Mouse (Mus musculus) limb, embryonic 14.5 days (tissue): ENCODE measurements around the gene Nat9. TPM values are rescaled to one million over a fixed set of nuclear protein-coding genes. Genes with fewer than 3 reads are reported as not detected.

ENCODE experiments used
- ATAC-seq: fragments of 200-750 bp; cut with Nextera tagmentation; 2 replicates; pipeline ENCODE4 v1.8.0; 2017; ENCODE audit warnings: low read depth, moderate number of reproducible peaks, moderate TSS enrichment; ENCODE audit not compliant: low FRiP score
- DNase-seq: peaks from one replicate; pipeline ENCODE4 v3.0.0-alpha.2; 2015; ENCODE audit warnings: low spot score
- H3K27ac ChIP-seq: fragments of 300-500 bp; sonication (generic); replicated peaks from 2 replicates; pipeline ENCODE4 v1.5.1; 2014; ENCODE audit warnings: low read depth, mild to moderate bottlenecking, low read length, moderate library complexity, mixed read lengths
- H3K27me3 ChIP-seq: fragments of 300-500 bp; sonication (generic); 2 replicates; pipeline ENCODE4 v1.6.1; 2014; ENCODE audit warnings: low read length, mixed read lengths; ENCODE audit not compliant: control insufficient read depth, insufficient read depth
- H3K36me3 ChIP-seq: fragments of 300-500 bp; sonication (generic); 2 replicates; pipeline ENCODE4 v1.6.1; 2014; ENCODE audit warnings: mild to moderate bottlenecking, low read length, moderate library complexity, mixed read lengths; ENCODE audit not compliant: control insufficient read depth, insufficient read depth
- H3K4me1 ChIP-seq: fragments of 300-500 bp; sonication (generic); 2 replicates; pipeline ENCODE4 v1.6.1; 2014; ENCODE audit warnings: antibody characterized with exemption, low read length, mixed read lengths; ENCODE audit not compliant: control insufficient read depth, insufficient read depth
- H3K4me2 ChIP-seq: fragments of 300-500 bp; sonication (generic); replicated peaks from 2 replicates; pipeline ENCODE4 v1.6.1; 2014; ENCODE audit warnings: low read depth, mild to moderate bottlenecking, low read length, moderate library complexity; ENCODE audit not compliant: severe bottlenecking
- H3K4me3 ChIP-seq: fragments of 300-500 bp; sonication (generic); replicated peaks from 2 replicates; pipeline ENCODE4 v1.5.1; 2014; ENCODE audit warnings: low read length
- H3K9ac ChIP-seq: fragments of 300-500 bp; sonication (generic); 2 replicates; pipeline ENCODE4 v1.6.1; 2014; ENCODE audit warnings: mild to moderate bottlenecking, low read depth, low read length, moderate library complexity; ENCODE audit not compliant: severe bottlenecking
- H3K9me3 ChIP-seq: fragments of 300-500 bp; sonication (generic); 2 replicates; pipeline ENCODE4 v1.6.1; 2016; ENCODE audit warnings: low read length; ENCODE audit not compliant: control insufficient read depth
- POLR2A ChIP-seq: fragments of 200-500 bp; IDR thresholded peaks from 2 replicates; pipeline ENCODE4 v1.8.0; 2012; ENCODE audit warnings: inconsistent platforms, mild to moderate bottlenecking, moderate library complexity, borderline replicate concordance; ENCODE audit not compliant: insufficient read depth, insufficient read length; ENCODE audit errors: extremely low read depth
- WGBS: fragments of 180-500 bp; shearing (Covaris S2); extraction: QIAGEN DNeasy Blood & Tissue Kit; methylation state at CpG from one replicate; pipeline ENCODE4 v1.1.7; 2014; 5-methylcytosine and 5-hydroxymethylcytosine counted together
- polyA plus RNA-seq, 2 experiments: library from polyadenylated mRNA; depleted of rRNA in 1 of 2; stranded (reverse) in 1 of 2; unstranded in 1 of 2; fragments of >200 nt; fragmentation: Nextera tagmentation in 1 of 2; extraction: Ambion mirVana in 1 of 2; gene quantifications; 2 replicates each; pipeline versions ENCODE4 v1.2.1 to v1.2.3; 2012 to 2014

Nat9 gene
- polyA plus RNA-seq, 2 experiments: 20.0 to 32.1 TPM

GRCm38 (mm10) chr11:115202756-115203155 is 15.1 kb upstream of the Nat9 start:
- peaks cover 38% of the 10 kb centered on the region for H3K36me3 ChIP-seq
- DNase-seq: no peak
- H3K9ac ChIP-seq: no peak overlapping the region
- H3K9me3 ChIP-seq: no peaks in the 10 kb centered on the region
- H3K4me1 ChIP-seq: no peaks in the 10 kb centered on the region
- no peaks in the 10 kb centered on the region for H3K27me3 ChIP-seq
- H3K4me2 ChIP-seq: no peak overlapping the region
- 0 out of 2 replicates have a peak, but pooled peaks have one; percentile 12 for ATAC-seq
- no peak for TF ChIP-seq POLR2A
- no peak overlapping the region for H3K4me3 ChIP-seq
- WGBS: 89% methylated on average over 9 of the region's 9 CpGs
- H3K27ac ChIP-seq: no peak overlapping the region

GRCm38 (mm10) chr11:115202316-115202715 is 14.7 kb upstream of the Nat9 start:
- TF ChIP-seq POLR2A: no peak
- Histone ChIP-seq H3K4me1 (no peaks in the 10 kb centered on the region), H3K4me3 (no peak overlapping the region), H3K27me3 (no peaks in the 10 kb centered on the region), H3K9ac (no peak overlapping the region), H3K4me2 (no peak overlapping the region), H3K27ac (no peak overlapping the region), H3K36me3 (peaks cover 39% of the 10 kb centered on the region), H3K9me3 (no peaks in the 10 kb centered on the region)
- peak; percentile 83 for ATAC-seq
- WGBS: 16% methylated on average over 12 of the region's 12 CpGs
- peak; percentile 73 for DNase-seq

- Histone ChIP-seq H3K4me2 (no peak overlapping the region), H3K27ac (no peak overlapping the region), H3K27me3 (no peaks in the 10 kb centered on the region), H3K36me3 (peaks cover 25% of the 10 kb centered on the region), H3K9ac (no peak overlapping the region), H3K4me3 (no peak overlapping the region), H3K9me3 (no peaks in the 10 kb centered on the region), H3K4me1 (no peaks in the 10 kb centered on the region)
- no peak for DNase-seq
- ATAC-seq: no peak
- no peak for TF ChIP-seq POLR2A
- 90% methylated on average over 4 of the region's 4 CpGs for WGBS
Measured at GRCm38 (mm10) chr11:115200520-115200919, 12.9 kb upstream of the Nat9 start.

- H3K36me3 ChIP-seq: peaks cover 18% of the 10 kb centered on the region
- H3K27me3 ChIP-seq: no peaks in the 10 kb centered on the region
- no peaks in the 10 kb centered on the region for H3K4me1 ChIP-seq
- H3K4me3 ChIP-seq: no peak overlapping the region
- WGBS: 48% methylated on average over 12 of the region's 12 CpGs
- ATAC-seq (no peak), DNase-seq (no peak)
- no peak overlapping the region for H3K27ac ChIP-seq
- H3K4me2 ChIP-seq: no peak overlapping the region
- no peaks in the 10 kb centered on the region for H3K9me3 ChIP-seq
- no peak for TF ChIP-seq POLR2A
- no peak overlapping the region for H3K9ac ChIP-seq
Measured at GRCm38 (mm10) chr11:115198932-115199384, 11.3 kb upstream of the Nat9 start.

GRCm38 (mm10) chr11:115197558-115197957 is 9.9 kb upstream of the Nat9 start:
- no peak overlapping the region for H3K4me3 ChIP-seq
- 80% methylated on average over 8 of the region's 8 CpGs for WGBS
- peaks cover 18% of the 10 kb centered on the region for H3K36me3 ChIP-seq
- H3K27ac ChIP-seq: no peak overlapping the region
- no peak for ATAC-seq
- no peaks in the 10 kb centered on the region for H3K4me1 ChIP-seq
- H3K9me3 ChIP-seq: no peaks in the 10 kb centered on the region
- TF ChIP-seq POLR2A: no peak
- no peak overlapping the region for H3K9ac ChIP-seq
- H3K4me2 ChIP-seq: no peak overlapping the region
- DNase-seq: no peak
- no peaks in the 10 kb centered on the region for H3K27me3 ChIP-seq

- H3K4me2 ChIP-seq: no peak overlapping the region
- ATAC-seq: no peak
- 88% methylated on average over 5 of the region's 5 CpGs for WGBS
- H3K9ac ChIP-seq: no peak overlapping the region
- H3K4me3 ChIP-seq: no peak overlapping the region
- no peak for TF ChIP-seq POLR2A
- no peak for DNase-seq
- no peaks in the 10 kb centered on the region for H3K27me3 ChIP-seq
- peaks cover 14% of the 10 kb centered on the region for H3K36me3 ChIP-seq
- H3K4me1 ChIP-seq: no peaks in the 10 kb centered on the region
- H3K27ac ChIP-seq: no peak overlapping the region
- no peaks in the 10 kb centered on the region for H3K9me3 ChIP-seq
Measured at GRCm38 (mm10) chr11:115195933-115196332, 8.3 kb upstream of the Nat9 start.
